Mouse (Mus musculus) left cerebral cortex, postnatal 25 days (tissue): Measurements from ENCODE around the gene Ddb2. TPM values are rescaled to one million over a fixed set of nuclear protein-coding genes. Genes with fewer than 3 reads are reported as not detected.

Experiments used
- DNase-seq, 2 experiments: peaks; one replicate each; pipeline ENCODE4 v3.0.0; 2022; ENCODE audit warnings: low spot score in 2 of 2, mixed read lengths in 1 of 2
- intact Hi-C: fragments of 180-260 bp; cut with DNase I; formaldehyde crosslinking; loops from one replicate; pipeline ENCODE4 v1.15.1; 2025
- total RNA-seq, 2 experiments: library from RNA; stranded (reverse); gene quantifications; 2 replicates each; pipeline ENCODE4 v1.2.3; 2021

The Ddb2 gene
- total RNA-seq: 10 to 100 TPM; 10.6 to 11.9 TPM

DNA sequence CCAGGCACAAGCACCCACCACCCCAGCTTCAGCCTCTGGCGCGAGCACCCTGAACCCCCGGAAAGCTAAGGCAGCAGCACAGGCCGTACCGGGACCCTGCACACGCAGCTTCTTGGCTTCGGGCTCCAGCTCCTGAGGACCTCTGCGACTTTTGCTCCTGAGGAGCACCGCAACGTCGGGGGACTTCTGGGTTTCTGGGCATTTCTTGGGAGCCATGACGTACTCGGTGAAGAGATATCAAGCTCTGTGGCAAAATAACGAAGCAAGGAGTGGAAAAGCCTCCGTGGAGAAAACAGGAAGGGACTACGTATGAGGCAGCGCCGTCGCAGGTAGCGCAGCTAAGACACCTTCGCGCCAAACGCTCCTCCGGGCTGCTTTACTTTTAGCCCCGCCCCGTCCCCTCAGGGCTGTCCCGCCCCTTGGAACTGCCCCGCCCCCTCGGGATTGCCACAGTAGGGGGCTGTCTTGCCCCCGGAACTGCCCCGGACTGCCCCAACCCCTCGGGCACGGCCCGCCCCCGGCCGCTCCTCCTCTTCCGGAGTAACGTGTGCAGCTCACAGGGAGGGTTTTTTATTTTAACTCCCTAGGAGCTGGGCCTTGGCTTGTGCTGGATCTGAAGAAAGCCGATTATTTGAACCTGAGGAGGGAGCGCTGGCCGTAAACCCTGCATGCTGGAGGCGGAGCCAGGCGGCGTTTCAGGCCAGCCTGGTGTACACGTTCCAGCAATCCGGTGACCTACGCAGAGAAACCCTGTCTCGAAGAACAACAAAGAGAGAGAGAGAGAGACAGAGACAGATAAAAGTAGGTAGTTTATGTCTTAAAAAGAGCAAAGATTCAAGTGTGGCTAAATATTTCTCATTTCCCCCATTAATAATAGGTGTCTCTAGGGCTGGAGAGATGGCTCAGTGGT is at the start of gene Ddb2:
Gene Ddb2 (minus strand): TSS at position 382 of the 910 bp plus-strand sequence.
- DNase-seq: peak; percentile 84 to 92
- intact Hi-C loops: loop anchor here (2.0 to 5.0 kb wide), 3 partner anchors 20 to 120 kb away; partner anchors contain the start of genes Acp2, Mybpc3 and Nr1h3

DNA sequence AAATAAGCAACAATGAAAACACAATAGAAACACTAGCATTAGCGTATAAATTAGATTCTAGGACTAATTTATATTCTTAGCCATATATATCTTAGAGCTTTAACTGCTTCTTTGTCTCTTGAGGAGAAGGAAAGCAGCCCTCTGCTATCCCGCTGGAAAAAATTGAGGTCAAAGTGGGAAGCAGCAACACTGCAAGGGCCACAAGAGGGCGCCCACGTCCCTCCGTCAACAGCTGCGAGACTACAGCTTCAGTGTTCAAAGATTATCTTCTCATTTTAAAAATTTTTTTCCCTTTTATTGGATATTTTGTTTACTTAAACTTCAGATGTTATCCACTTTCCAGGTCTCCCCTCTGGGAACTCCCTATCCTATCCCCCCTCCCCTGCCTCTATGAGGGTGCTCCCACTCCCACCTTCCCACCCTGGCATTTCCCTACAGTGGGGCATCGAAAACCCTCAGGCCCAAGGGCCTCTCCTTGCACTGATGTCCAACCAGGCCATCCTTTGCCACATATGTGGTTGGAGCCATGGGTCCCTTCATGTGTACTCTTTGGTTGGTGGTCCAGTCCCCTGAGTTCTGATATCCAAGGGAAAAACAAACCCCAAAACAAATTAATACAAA is 49.2 kb upstream of the Ddb2 start:
- peak; percentile 76 to 82 for DNase-seq
- intact Hi-C loops: loop anchor here (1.0 kb wide), 1 partner anchor 195 kb away; no protein-coding TSS in a partner anchor

DNA sequence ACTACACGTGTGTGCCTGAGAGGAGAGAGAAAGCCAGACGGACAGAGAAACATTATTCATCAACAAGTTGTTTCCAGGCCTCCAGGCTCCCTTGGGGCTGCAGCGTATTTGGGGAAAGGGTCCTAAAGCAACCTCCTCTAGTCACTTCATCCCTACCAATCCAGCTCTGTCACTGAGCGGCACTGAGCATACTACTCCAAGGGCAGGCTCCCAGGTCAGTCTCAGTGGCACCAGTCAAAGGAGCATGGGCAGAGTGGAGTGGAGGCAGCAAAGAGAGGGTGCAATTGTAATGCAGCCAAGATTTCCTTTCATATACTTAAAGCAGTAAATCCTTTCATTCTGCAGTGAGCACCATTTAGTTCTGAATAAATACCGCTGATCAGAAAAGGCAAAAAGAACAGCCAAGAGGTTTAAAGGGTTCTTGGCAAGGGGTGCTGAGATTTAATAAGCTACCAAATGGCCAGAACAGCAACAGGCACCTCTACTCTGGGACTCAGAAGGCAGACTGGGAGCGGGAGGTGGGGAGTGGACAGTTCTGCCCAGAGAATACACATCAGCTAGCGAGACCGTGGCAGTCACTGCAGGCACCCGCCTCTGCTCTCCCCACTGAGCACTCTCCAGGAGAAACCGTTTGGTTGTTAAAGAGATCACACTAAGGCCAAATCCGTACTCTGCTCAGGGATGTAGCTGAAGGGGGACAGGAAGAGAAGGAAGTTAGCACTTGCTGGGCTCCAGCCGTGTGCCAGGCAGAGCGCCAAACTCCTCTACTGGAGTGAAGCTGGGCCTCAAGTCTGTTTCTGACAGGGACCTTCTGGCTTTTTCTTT is 47.8 kb upstream of the Ddb2 start:
- intact Hi-C loops: no loop called here
- peak; percentile 35 to 58 for DNase-seq

DNA sequence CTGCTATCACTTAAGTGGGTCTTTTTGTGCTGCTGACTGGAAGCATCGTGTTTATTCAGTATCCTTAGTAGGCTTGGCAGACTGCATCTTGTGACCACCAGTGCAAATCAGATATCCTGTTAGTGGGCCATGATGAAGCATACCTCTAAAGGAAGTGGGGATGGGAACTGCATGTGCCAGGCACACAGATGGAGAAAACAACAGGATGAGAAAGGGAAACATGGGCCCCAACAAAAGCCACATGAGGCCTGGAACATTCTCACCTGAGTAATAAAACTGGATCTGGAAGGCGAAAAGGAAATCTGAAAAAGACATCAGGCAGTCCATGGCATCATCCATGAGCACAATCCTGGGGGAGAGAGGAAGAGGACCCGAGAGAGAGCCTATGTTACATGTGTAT is 47.2 kb upstream of the Ddb2 start:
- no peak for DNase-seq
- intact Hi-C loops: no loop called here

DNA sequence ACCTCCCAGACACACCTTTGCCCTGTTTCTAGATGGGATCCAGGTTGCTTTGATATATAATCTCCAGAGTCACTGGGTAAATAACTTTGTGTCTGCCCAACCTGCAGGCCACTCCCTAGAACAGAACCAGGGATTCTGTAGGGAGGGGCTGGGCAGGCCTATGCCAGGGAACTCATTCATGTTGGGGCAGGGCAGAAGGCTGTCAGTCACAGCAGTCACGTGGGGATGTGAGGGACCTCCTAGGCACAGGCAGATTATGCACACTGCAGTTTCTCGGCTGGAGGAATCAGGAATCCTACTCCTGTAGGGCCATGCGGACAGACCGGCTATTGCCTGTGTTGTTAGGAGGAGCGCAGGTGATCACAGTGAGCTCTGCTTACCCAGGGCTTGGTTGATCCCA is 44.6 kb upstream of the Ddb2 start:
- DNase-seq: no peak

DNA sequence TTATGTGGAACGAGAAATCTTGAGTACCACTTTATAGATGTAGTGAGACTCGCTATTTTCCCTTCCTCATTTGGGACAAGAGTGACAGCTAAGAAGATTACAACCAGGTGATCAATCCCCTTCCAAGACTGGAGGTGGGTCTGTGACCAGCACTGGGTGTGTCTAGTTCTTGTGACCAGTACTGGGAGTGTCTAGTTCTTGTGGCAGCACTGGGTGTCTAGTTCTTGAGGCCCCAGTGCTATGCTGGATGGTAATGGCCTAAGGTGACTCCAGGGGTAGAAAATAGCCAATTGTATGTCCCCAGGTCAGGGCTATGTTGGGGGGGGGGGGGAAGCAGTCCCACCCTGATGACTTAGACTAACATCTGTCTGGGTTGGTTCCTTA is 42.6 kb upstream of the Ddb2 start:
- DNase-seq: no peak
- intact Hi-C loops: no loop called here

More for the DNA sequence above, 44.6 kb upstream of the Ddb2 start:
- intact Hi-C loops: no loop called here

DNA sequence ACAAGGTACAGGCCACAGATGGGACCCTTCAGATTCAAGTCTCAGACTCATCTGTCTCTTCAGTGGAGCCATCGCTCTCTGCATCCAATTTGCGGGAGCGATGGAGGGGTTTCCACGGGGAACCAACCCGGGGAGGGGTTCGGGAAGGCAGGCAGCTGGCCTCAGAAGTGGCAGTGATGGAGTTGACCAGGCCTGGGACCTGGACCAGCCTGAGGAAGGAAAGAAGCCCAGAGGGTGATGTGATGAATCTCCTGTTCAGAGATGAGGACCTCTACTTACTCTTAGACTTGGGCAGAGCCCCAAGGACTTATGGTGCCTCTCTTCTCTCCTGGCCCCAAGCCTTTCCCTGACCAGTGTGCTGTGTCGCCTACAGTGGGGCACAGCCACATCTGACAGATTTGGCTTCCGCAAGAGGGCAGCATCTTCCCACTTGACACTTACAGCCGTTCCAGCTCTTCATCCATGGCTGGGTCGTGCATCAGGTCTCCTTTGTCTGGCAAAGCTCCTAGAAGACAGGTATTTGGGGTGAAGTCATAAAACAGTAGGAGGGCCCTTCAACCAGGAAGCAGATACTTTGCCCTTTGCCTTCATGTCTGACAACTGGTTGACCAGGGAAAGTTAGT is 42.1 kb upstream of the Ddb2 start:
- peak in 1 of 2 experiments; percentile 53 for DNase-seq
- intact Hi-C loops: no loop called here

DNA sequence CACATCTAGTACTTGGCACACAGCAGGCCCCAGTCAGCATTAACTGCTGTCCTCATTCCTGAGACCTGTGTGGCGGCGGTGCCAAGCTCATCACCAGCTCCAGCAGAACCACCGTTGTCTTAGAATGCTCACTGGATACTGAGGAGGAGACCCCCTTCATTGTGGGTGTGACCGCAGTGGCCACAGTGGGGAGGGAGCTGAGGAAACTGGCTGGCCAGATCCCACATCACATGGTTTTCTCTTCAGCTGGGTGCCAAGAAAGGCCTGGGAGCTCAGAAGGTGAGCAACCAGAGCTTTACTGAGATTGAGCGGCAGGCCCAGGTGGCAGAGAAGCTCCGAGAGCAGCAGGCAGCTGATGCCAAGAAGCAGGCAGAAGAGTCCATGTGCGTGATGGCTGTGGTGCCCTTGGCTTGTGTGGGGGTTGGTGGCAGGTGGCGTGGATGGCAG is 32.9 kb upstream of the Ddb2 start:
- intact Hi-C loops: no loop called here
- no peak for DNase-seq

DNA sequence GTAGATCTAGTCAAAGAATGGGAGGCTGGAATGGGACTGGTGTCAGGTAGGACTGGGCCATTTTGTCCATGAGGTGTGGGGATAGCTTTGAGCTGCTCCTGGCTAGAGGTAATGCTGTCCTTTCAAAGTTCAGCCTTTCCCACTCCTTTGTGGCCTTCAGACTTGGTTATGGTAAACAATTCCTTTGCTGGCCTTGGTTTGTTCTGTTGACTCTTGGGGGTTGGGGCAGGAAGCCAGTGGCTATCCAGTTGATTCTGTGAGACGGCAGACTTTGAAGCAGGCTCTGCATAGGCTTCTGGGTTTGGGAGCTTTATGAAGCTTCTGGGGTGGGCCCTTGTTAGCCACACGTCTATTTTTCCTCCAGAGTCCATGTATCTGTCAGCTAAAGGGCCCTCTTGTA is 31.9 kb upstream of the Ddb2 start:
- no peak for DNase-seq
- intact Hi-C loops: no loop called here

DNA sequence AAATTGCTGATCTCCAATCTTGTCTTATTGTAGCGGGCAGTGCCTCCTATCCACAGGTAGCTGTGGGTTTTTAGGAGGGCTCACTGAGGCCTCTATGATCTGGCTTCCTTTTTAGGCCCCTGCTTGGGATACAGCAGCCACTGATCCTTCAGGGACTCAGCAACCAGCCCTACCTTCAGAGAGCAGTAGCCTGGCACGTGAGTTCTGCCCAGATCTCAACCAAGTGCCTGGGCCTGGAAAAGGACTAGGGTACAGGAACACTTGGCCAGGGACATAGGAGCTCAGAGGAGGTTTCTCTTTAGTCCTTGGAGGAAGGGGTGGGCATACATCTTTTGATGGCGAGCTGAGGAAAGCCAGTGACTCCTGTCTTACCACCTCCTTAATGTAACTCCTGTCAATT is 31.3 kb upstream of the Ddb2 start:
- no peak for DNase-seq
- intact Hi-C loops: no loop called here

DNA sequence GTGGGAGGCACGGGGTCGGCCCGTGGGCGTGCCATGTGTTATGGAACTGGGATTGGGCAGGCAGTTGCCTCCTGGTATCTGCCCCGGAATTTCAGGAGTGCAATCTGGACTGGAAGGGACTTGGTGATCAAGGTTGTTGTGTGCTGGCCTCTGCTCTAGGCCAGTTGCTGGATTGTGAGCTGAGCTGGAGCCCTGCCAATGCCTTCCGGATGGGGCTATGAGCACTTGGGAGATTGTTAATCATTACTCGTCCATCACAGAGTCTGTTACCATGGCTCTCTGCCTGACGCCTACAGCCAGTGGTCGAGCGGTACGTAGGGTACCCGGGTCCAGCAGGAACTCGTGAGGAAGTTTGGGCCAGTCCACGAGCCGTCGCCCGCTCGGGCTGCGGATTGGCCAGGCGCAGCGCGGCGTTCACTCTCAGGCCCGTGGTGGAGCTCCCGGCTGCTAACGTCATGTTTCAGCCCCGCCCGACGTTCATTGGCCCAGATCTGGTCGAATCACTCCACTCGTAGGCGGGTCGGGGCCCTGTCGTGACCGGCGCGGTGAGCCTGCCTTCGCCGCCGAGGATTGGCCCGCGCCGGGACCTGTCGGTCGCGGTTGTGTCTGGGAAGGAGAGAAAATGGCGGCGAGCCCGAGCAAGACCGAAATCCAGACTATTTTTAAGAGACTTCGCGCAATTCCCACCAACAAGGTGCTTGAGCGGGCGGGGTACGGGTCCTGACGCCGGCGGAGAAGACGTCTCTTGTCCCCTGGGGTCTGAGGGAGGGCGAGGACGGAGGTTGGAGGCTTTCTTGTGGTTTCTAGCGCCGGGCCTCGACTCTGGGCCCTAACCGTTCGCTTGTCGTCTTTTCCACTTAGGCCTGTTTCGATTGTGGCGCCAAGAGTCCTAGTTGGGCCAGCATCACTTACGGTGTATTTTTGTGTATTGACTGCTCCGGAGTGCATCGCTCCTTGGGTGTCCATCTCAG is 28.2 kb upstream of the Ddb2 start, which contains the start of gene Arfgap2:
Gene Arfgap2 (plus strand): TSS at position 264 of the 971 bp plus-strand sequence.
- intact Hi-C loops: loop anchor here (5.0 kb wide), 1 partner anchor 148 kb away; the partner anchor contains the start of gene Mybpc3
- DNase-seq: peak; percentile 99

DNA sequence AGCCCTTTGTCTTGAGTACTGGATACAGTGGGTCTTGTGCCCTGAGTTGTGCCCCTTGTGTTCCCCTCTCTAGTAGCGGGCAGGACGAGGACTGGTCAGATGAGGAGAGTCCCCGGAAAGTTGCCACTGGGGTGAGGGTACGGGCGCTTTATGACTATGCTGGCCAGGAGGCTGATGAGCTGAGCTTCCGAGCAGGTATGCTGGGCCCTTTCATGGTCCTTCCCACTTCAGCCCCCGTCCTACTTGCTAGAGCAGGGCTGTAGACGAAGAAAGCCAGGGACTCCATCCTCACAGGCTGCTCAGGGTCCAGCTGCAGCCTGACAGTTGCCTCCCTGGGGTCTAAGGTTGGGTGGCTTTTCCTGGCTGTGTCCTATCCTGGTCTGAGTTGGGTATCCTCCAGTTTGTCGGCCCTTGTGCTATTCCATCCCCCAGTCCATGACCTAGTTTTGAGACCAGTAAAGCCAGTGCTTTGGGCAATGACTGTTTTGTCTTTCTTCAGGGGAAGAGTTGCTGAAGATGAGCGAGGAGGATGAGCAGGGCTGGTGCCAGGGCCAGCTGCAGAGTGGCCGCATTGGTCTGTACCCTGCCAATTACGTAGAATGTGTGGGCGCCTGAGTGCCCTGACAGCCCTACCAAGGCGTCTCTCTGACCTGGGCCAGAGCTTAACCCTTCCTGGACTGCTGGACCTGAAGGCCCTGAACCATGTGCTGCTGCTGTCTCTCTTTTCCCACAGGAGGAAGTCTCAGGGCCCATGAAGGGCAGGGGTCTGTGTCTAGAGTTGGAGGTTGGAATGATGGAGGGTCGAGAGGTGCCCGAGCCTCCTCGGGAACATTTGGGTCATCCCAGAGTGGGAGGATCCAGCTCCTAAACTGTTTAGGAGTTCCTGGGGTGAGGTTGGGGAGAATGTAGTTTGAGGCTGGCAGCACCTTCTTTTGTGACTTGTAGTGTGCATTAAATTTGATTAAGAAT is 27.2 kb upstream of the Ddb2 start:
- intact Hi-C loops: loop anchor here (5.0 kb wide), 1 partner anchor 147 kb away; the partner anchor contains the start of gene Mybpc3
- DNase-seq: no peak

DNA sequence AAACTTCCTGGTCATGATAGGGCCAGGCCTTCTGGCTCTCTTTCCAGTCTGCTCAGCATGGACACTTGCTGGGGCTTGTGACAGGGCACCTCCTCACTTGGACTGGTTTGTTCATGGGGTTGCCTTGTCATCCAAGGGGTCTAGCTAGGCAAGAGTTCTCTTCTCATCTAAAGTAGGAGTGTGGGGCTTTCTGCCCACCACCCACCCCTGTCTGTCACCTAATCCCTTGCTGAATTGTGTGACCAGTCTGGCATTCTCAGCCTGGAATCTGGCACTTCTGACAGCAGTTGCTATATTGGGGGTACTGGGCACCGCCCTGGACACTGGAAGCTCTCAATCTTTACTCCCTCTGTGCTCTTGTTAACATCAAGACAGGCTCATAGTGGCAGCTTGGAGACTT is 22.7 kb upstream of the Ddb2 start:
- DNase-seq: no peak
- intact Hi-C loops: no loop called here

DNA sequence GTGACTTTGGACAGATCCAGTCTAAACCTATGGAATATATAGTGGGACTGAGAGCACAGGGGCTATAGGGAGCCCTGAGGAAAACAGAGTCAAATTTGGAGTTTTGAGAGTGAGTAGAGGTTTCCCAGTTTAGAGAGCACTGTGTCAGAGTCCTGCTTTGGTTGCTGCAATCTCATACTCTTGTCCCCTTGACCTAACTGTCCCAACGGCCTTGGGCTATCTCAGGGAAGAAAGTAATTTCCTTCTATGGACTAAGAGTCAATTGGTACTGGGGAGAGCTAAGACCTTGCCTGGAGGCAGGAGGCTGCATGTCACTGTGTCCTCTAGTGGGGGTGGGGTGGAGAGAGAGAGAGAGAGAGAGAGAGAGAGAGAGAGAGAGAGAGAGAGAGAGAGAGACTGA is 22.0 kb upstream of the Ddb2 start:
- DNase-seq: no peak
- intact Hi-C loops: no loop called here

DNA sequence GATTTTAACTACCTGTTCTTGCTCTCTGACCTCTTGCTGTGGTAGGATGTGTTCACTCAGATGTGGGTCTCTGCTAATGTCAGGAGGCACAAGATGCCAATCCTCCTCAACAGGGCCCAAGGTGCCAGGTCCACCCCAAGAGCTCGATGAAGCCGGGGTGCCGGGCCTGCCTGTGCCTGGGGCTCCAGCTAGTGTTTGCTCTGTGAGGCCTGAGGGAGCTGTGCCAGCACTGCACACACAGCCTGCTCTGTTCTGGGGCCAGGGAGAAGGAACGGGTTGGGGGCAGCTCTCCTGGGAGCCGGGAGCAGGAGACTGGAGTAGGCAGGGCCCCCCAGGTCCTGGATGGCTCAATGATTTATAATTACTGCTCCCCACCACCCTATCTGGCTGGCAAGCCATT is 21.3 kb upstream of the Ddb2 start:
- intact Hi-C loops: no loop called here
- DNase-seq: peak in 1 of 2 experiments; percentile 44

DNA sequence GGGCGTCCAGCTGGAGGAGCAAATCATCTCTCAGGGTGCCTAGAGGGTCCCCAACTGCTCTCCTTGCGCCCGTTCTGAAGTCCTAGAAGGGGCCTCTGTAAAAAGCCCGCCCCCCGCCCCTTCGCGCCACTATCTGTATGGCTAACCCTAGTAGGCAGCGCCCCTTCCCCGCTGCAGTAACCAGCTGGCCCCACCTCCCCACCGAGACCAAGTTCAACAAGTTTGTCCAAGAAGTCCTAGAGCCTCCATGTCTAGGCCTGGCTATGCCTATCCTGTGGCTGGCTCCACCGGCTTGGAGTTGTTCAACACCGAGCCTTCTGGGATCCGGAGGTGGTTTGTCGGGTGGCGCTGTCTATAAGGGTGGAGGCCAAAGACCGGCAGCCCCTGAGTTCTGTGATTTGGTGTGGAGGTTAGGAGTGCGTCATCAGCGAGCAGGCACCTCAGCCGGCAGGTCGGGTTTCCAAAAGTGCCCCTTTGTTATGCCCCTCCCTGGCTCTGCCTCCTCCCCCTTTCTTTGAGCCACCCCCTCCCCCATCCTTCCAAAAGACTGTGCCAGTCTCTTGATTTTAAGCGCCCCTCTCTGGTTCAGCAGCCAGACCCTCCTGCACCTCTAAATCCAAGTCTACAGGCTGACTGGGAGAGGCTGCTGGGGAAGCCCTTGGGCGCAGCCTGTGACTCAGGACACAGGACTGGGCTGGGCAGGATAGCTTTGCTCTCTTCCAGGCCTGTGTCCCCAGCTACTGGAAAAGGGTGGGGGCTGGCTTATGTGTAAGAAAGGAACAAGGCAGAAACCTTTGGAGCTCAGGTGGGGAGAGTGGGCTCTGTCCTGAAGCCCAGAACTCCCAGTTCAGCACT is 20.6 kb upstream of the Ddb2 start:
- DNase-seq: no peak
- intact Hi-C loops: loop anchor here (2.0 kb wide), 1 partner anchor 21 kb away; the partner anchor contains the start of gene Ddb2
